Comparison of ENCODE assay signal across 8 mouse cellular contexts in genomic region chr6:113638302-113639040, GRCm38 (mm10). TPM values are rescaled to one million over a fixed set of nuclear protein-coding genes. Genes with fewer than 3 reads are reported as not detected.
DNase-seq lines count a peak whose midpoint lies in the region; ATAC-seq and TF ChIP-seq lines count a peak whose summit lies in the region.

Gene Irak2, plus strand, starts transcription at chr6:113638467.

- peak; percentile 36; the same call in 1 of the 2 replicates for TF ChIP-seq EP300 in liver, embryonic 14.5 days (IDR thresholded peaks at IDR 0.05; ENCODE audit: low read depth)
- TF ChIP-seq EP300 in stomach, postnatal 0 days (optimal IDR thresholded peaks at IDR 0.05), result no peak

- H3K9me3 ChIP-seq in forebrain, embryonic 10.5 days, result no peaks in the 10 kb centered on the region
- H3K9me3 ChIP-seq in heart, embryonic 15.5 days (replicated peaks), result no peaks in the 10 kb centered on the region
- no peaks in the 10 kb centered on the region for H3K9me3 ChIP-seq in liver, embryonic 14.5 days (ENCODE audit: control insufficient read depth, low read length)
- no peaks in the 10 kb centered on the region for H3K9me3 ChIP-seq in neural tube, embryonic 11.5 days (ENCODE audit: control insufficient read depth, low read length)
- no peaks in the 10 kb centered on the region for H3K9me3 ChIP-seq in stomach, postnatal 0 days (ENCODE audit: control insufficient read depth, low read length)

- H3K36me3 ChIP-seq in forebrain, embryonic 10.5 days (replicated peaks), result peaks cover 7% of the 10 kb centered on the region
- no peaks in the 10 kb centered on the region for H3K36me3 ChIP-seq in heart, embryonic 15.5 days
- H3K36me3 ChIP-seq in liver, embryonic 14.5 days (replicated peaks; ENCODE audit: control insufficient read depth, insufficient read depth, low read depth), result no peaks in the 10 kb centered on the region
- no peaks in the 10 kb centered on the region for H3K36me3 ChIP-seq in neural tube, embryonic 11.5 days (ENCODE audit: control insufficient read depth, insufficient read depth, low read length)
- no peaks in the 10 kb centered on the region for H3K36me3 ChIP-seq in stomach, postnatal 0 days (ENCODE audit: control insufficient read depth, insufficient read depth, low read length)

- DNase-seq in CD4-positive, CD25-positive, alpha-beta regulatory T cell, adult 2 months (ENCODE audit: low read depth, low spot score), result peak; percentile 97
- DNase-seq in c-Kit-negative CD71-positive TER-119-positive erythroid progenitor cells, embryonic 14.5 days (ENCODE audit: low read depth, low spot score), result peak; percentile 75
- DNase-seq in forebrain, embryonic 10.5 days (ENCODE audit: extremely low spot score, low spot score), result peak; percentile 90
- peak; percentile 97 for DNase-seq in kidney, postnatal 25 days
- DNase-seq in liver, embryonic 14.5 days (ENCODE audit: low read depth in 3 of 3, low spot score in 3 of 3), result peak; percentile 84 to 86 (median 85)
- DNase-seq in neural tube, embryonic 11.5 days (ENCODE audit: low spot score), result peak; percentile 93
- DNase-seq in stomach, postnatal 0 days (ENCODE audit: low spot score), result peak; percentile 97

- no peaks in the 10 kb centered on the region for H3K27me3 ChIP-seq in forebrain, embryonic 10.5 days (ENCODE audit: poor library complexity, severe bottlenecking)
- no peaks in the 10 kb centered on the region for H3K27me3 ChIP-seq in heart, embryonic 15.5 days
- H3K27me3 ChIP-seq in liver, embryonic 14.5 days (ENCODE audit: control insufficient read depth, insufficient read depth, low read length), result no peaks in the 10 kb centered on the region
- no peaks in the 10 kb centered on the region for H3K27me3 ChIP-seq in neural tube, embryonic 11.5 days (ENCODE audit: control insufficient read depth, insufficient read depth, low read length)
- no peaks in the 10 kb centered on the region for H3K27me3 ChIP-seq in stomach, postnatal 0 days (ENCODE audit: control insufficient read depth, insufficient read depth, low read length)

- peak; percentile 94 for ATAC-seq in heart, embryonic 15.5 days (replicated peaks; ENCODE audit: insufficient number of reproducible peaks, insufficient read depth, low FRiP score, low read depth)
- peak; percentile 93 for ATAC-seq in liver, embryonic 14.5 days (ENCODE audit: insufficient read depth)
- peak; percentile 91 for ATAC-seq in neural tube, embryonic 11.5 days (ENCODE audit: insufficient read depth, low FRiP score, low TSS enrichment)
- ATAC-seq in stomach, postnatal 0 days (ENCODE audit: low FRiP score, low TSS enrichment), result peak; percentile 96

- peak within 1 kb of the TSS; percentile 68 for H3K9ac ChIP-seq in heart, embryonic 15.5 days
- peak within 1 kb of the TSS; percentile 58 for H3K9ac ChIP-seq in liver, embryonic 14.5 days (replicated peaks)
- peak within 1 kb of the TSS; percentile 56 for H3K9ac ChIP-seq in neural tube, embryonic 11.5 days (ENCODE audit: low read length)
- H3K9ac ChIP-seq in stomach, postnatal 0 days (ENCODE audit: low read length), result peak within 1 kb of the TSS; percentile 76

- H3K4me2 ChIP-seq in heart, embryonic 15.5 days, result peak within 1 kb of the TSS; percentile 68
- H3K4me2 ChIP-seq in liver, embryonic 14.5 days (ENCODE audit: low read depth), result peak within 1 kb of the TSS; percentile 72
- peak within 1 kb of the TSS; percentile 65 for H3K4me2 ChIP-seq in neural tube, embryonic 11.5 days (ENCODE audit: low read depth)
- peak within 1 kb of the TSS; percentile 70 for H3K4me2 ChIP-seq in stomach, postnatal 0 days (replicated peaks; ENCODE audit: low read depth)

- peak; percentile 100 for TF ChIP-seq CTCF in liver, embryonic 14.5 days (IDR thresholded peaks at IDR 0.05; ENCODE audit: low read depth)
- peak; percentile 100 for TF ChIP-seq CTCF in stomach, postnatal 0 days (IDR thresholded peaks at IDR 0.05; ENCODE audit: low read depth)

- H3K4me3 ChIP-seq in forebrain, embryonic 10.5 days, result peak within 1 kb of the TSS; percentile 61
- peak within 1 kb of the TSS; percentile 62 for H3K4me3 ChIP-seq in heart, embryonic 15.5 days
- H3K4me3 ChIP-seq in liver, embryonic 14.5 days (ENCODE audit: insufficient read depth in 1 of 2, low read depth in 2 of 2, low read length in 2 of 2), result peak within 1 kb of the TSS; percentile 62 to 87
- peak within 1 kb of the TSS; percentile 40 for H3K4me3 ChIP-seq in neural tube, embryonic 11.5 days (ENCODE audit: low read depth, low read length)
- H3K4me3 ChIP-seq in stomach, postnatal 0 days (ENCODE audit: low read depth, low read length), result peak within 1 kb of the TSS; percentile 61

- peak within 1 kb of the TSS; percentile 81 for H3K27ac ChIP-seq in forebrain, embryonic 10.5 days
- H3K27ac ChIP-seq in heart, embryonic 15.5 days, result 0 out of 2 replicates have a peak within 1 kb of the TSS, but pooled peaks have one; percentile 41
- H3K27ac ChIP-seq in liver, embryonic 14.5 days, result peak within 1 kb of the TSS; percentile 57
- no peak within 1 kb of the TSS for H3K27ac ChIP-seq in neural tube, embryonic 11.5 days (ENCODE audit: low read depth, low read length)
- peak within 1 kb of the TSS; percentile 63 for H3K27ac ChIP-seq in stomach, postnatal 0 days (replicated peaks)

- peaks cover 10% of the 10 kb centered on the region for H3K4me1 ChIP-seq in forebrain, embryonic 10.5 days
- peaks cover 5% of the 10 kb centered on the region; the same call in 1 of the 2 replicates for H3K4me1 ChIP-seq in heart, embryonic 15.5 days (replicated peaks)
- peaks cover 6 to 15% of the 10 kb centered on the region in 2 experiments for H3K4me1 ChIP-seq in liver, embryonic 14.5 days (replicated peaks; ENCODE audit: control insufficient read depth in 2 of 2, insufficient read depth in 2 of 2, low read length in 1 of 2)
- H3K4me1 ChIP-seq in neural tube, embryonic 11.5 days (ENCODE audit: control insufficient read depth, insufficient read depth, low read length), result 0 out of 2 replicates have a peak, but pooled peaks cover 3% of the 10 kb centered on the region
- no peaks in the 10 kb centered on the region for H3K4me1 ChIP-seq in stomach, postnatal 0 days (replicated peaks; ENCODE audit: control insufficient read depth, insufficient read depth)

- 8% methylated on average over 37 of the region's 37 CpGs for WGBS in forebrain, embryonic 10.5 days
- WGBS in heart, embryonic 15.5 days, result 7% methylated on average over 37 of the region's 37 CpGs
- WGBS in liver, embryonic 14.5 days (ENCODE audit: insufficient replicate concordance), result 2% methylated on average over 37 of the region's 37 CpGs
- WGBS in neural tube, embryonic 11.5 days, result 10% methylated on average over 37 of the region's 37 CpGs
- 8% methylated on average over 37 of the region's 37 CpGs for WGBS in stomach, postnatal 0 days

RNA-seq across cellular contexts. Expression of gene Irak2, which starts in this region (rescaled TPM):
- polyA plus RNA-seq in forebrain, embryonic 10.5 days (2016; fragmentation: Nextera tagmentation; extraction: Ambion mirVana), result 3.8 and 3.9 TPM in 2 replicates
- 4.7 and 5.6 TPM in 2 replicates for polyA plus RNA-seq in heart, embryonic 15.5 days (2015; fragmentation: Nextera tagmentation; extraction: Ambion mirVana)
- 19.1 and 27.0 TPM in 2 replicates for polyA plus RNA-seq in liver, embryonic 14.5 days (2012; rRNA removed)
- 4.9 and 7.0 TPM in 2 replicates for polyA plus RNA-seq in liver, embryonic 14.5 days (2014; fragmentation: Nextera tagmentation; extraction: Ambion mirVana)
- 2.4 and 2.6 TPM in 2 replicates for polyA plus RNA-seq in neural tube, embryonic 11.5 days (2014; fragmentation: Nextera tagmentation; extraction: Ambion mirVana)
- 9.6 and 10.2 TPM in 2 replicates for polyA plus RNA-seq in stomach, postnatal 0 days (2015; fragmentation: Nextera tagmentation; extraction: Ambion mirVana)
